Mouse (Mus musculus) MEL (cell line): ENCODE data around the gene Hsd3b7. TPM values are rescaled to one million over a fixed set of nuclear protein-coding genes. Genes with fewer than 3 reads are reported as not detected.

ENCODE experiments used
- DNase-seq: peaks from one replicate; pipeline ENCODE4 v3.0.0; 2011; ENCODE audit warnings: low read depth, low spot score
- H3K27ac ChIP-seq: 2 replicates; pipeline ENCODE4 v1.5.1; 2012; ENCODE audit warnings: low read depth, mild to moderate bottlenecking, control low read depth, low read length, moderate library complexity; ENCODE audit not compliant: control insufficient read depth
- H3K27me3 ChIP-seq, 2 experiments: fragments of 150-350 bp in 1 of 2; sonication (generic) in 1 of 2; 2 replicates each; pipeline ENCODE4 v1.6.1; 2012; ENCODE audit warnings: low read length in 2 of 2, mild to moderate bottlenecking in 2 of 2, improper control_type of control experiment in 1 of 2, moderate library complexity in 1 of 2; ENCODE audit not compliant: insufficient read depth in 2 of 2, control insufficient read depth in 1 of 2
- H3K36me3 ChIP-seq, 2 experiments: 2 replicates each; pipeline ENCODE4 v1.6.1; 2012 to 2014; ENCODE audit warnings: low read length in 2 of 2, improper control_type of control experiment in 1 of 2, inconsistent platforms in 1 of 2, mild to moderate bottlenecking in 1 of 2; ENCODE audit not compliant: insufficient read depth in 2 of 2, control insufficient read depth in 1 of 2
- H3K4me1 ChIP-seq, 2 experiments: fragments of 150-350 bp in 1 of 2; sonication (generic) in 1 of 2; 2 replicates each; pipeline ENCODE4 v1.6.1; 2012; ENCODE audit warnings: low read length in 2 of 2, improper control_type of control experiment in 1 of 2, mild to moderate bottlenecking in 1 of 2; ENCODE audit not compliant: insufficient read depth in 2 of 2, control insufficient read depth in 1 of 2
- H3K4me3 ChIP-seq, 2 experiments: fragments of 150-350 bp in 1 of 2; sonication (generic) in 1 of 2; 2 replicates each; pipeline ENCODE4 v1.5.1; 2012; ENCODE audit warnings: low read depth in 2 of 2, low read length in 2 of 2, mild to moderate bottlenecking in 2 of 2, moderate library complexity in 2 of 2, control low read depth in 1 of 2, improper control_type of control experiment in 1 of 2; ENCODE audit not compliant: control insufficient read depth in 1 of 2, insufficient read depth in 1 of 2
- H3K79me2 ChIP-seq: 2 replicates; pipeline ENCODE4 v1.6.1; 2012; ENCODE audit warnings: mild to moderate bottlenecking, low read length, moderate library complexity; ENCODE audit not compliant: control insufficient read depth, poor library complexity, insufficient read depth
- H3K9ac ChIP-seq: 2 replicates; pipeline ENCODE4 v1.6.1; 2012; ENCODE audit warnings: low read depth, mild to moderate bottlenecking, control low read depth, low read length, moderate library complexity; ENCODE audit not compliant: control insufficient read depth, poor library complexity, severe bottlenecking
- H3K9me3 ChIP-seq: fragments of 150-350 bp; sonication (generic); replicated peaks from 2 replicates; pipeline ENCODE4 v1.6.1; 2012; ENCODE audit warnings: mild to moderate bottlenecking, low read length, improper control_type of control experiment, moderate library complexity; ENCODE audit not compliant: insufficient read depth
- BHLHE40 ChIP-seq: IDR thresholded peaks from 2 replicates; pipeline ENCODE4 v1.6.1; 2012; ENCODE audit warnings: low read depth, mild to moderate bottlenecking, inconsistent platforms, low read length, improper control_type of control experiment, borderline replicate concordance
- CHD1 ChIP-seq: IDR thresholded peaks from 2 replicates; pipeline ENCODE4 v1.6.1; 2012; ENCODE audit warnings: low read depth, mild to moderate bottlenecking, inconsistent platforms, low read length, improper control_type of control experiment
- CHD2 ChIP-seq: IDR thresholded peaks from 2 replicates; pipeline ENCODE4 v1.6.1; 2011; ENCODE audit warnings: low read length, improper control_type of control experiment
- CTCF ChIP-seq, 3 experiments: IDR thresholded peaks in 2 of 3; conservative IDR thresholded peaks in 1 of 3; 2 replicates each; pipeline ENCODE4 v1.5.1; 2011 to 2012; ENCODE audit warnings: low read length in 3 of 3, low read depth in 2 of 3, mild to moderate bottlenecking in 2 of 3, improper control_type of control experiment in 1 of 3, inconsistent platforms in 1 of 3, mixed read lengths in 1 of 3, moderate library complexity in 1 of 3; ENCODE audit not compliant: control insufficient read depth in 1 of 3, insufficient read depth in 1 of 3, poor library complexity in 1 of 3, severe bottlenecking in 1 of 3
- ELF1 ChIP-seq: IDR thresholded peaks from 2 replicates; pipeline ENCODE4 v1.6.1; 2014; ENCODE audit warnings: low read depth, mild to moderate bottlenecking, inconsistent platforms, low read length, improper control_type of control experiment, moderate library complexity
- EP300 ChIP-seq, 2 experiments: IDR thresholded peaks; 2 replicates each; pipeline ENCODE4 v1.6.1; 2011; ENCODE audit warnings: improper control_type of control experiment in 2 of 2, low read length in 2 of 2, low read depth in 1 of 2, mild to moderate bottlenecking in 1 of 2
- ETS1 ChIP-seq: IDR thresholded peaks from 2 replicates; pipeline ENCODE4 v1.6.1; 2012; ENCODE audit warnings: low read depth, mild to moderate bottlenecking, inconsistent platforms, low read length, improper control_type of control experiment, moderate library complexity
- GATA1 ChIP-seq: IDR thresholded peaks from 2 replicates; pipeline ENCODE4 v1.6.1; 2011; ENCODE audit warnings: low read depth, low read length, improper control_type of control experiment
- HCFC1 ChIP-seq: IDR thresholded peaks from 2 replicates; pipeline ENCODE4 v1.6.1; 2012; ENCODE audit warnings: low read depth, mild to moderate bottlenecking, inconsistent platforms, low read length, improper control_type of control experiment, moderate library complexity
- KAT2A ChIP-seq: conservative IDR thresholded peaks from 2 replicates; pipeline ENCODE4 v1.6.1; 2012; ENCODE audit warnings: low read depth, low read length, improper control_type of control experiment, inconsistent platforms
- MAFK ChIP-seq: IDR thresholded peaks from 2 replicates; pipeline ENCODE4 v1.6.1; 2011; ENCODE audit warnings: low read depth, mild to moderate bottlenecking, low read length, improper control_type of control experiment, borderline replicate concordance
- MAX ChIP-seq: IDR thresholded peaks from 2 replicates; pipeline ENCODE4 v1.6.1; 2011; ENCODE audit warnings: low read length, improper control_type of control experiment
- MAZ ChIP-seq: IDR thresholded peaks from 2 replicates; pipeline ENCODE4 v1.6.1; 2012; ENCODE audit warnings: low read depth, mild to moderate bottlenecking, inconsistent platforms, low read length, improper control_type of control experiment
- MXI1 ChIP-seq: IDR thresholded peaks from 2 replicates; pipeline ENCODE4 v1.6.1; 2011; ENCODE audit warnings: mild to moderate bottlenecking, low read depth, low read length, improper control_type of control experiment
- MYB ChIP-seq: IDR thresholded peaks from 2 replicates; pipeline ENCODE4 v1.6.1; 2011; ENCODE audit warnings: mild to moderate bottlenecking, low read depth, low read length, improper control_type of control experiment
- MYC ChIP-seq: IDR thresholded peaks from 2 replicates; pipeline ENCODE4 v1.6.1; 2011; ENCODE audit warnings: low read depth, mild to moderate bottlenecking, low read length, improper control_type of control experiment, moderate library complexity
- NELFE ChIP-seq: IDR thresholded peaks from 2 replicates; pipeline ENCODE4 v1.6.1; 2011; ENCODE audit warnings: low read depth, low read length, improper control_type of control experiment
- POLR2AphosphoS2 ChIP-seq: IDR thresholded peaks from 2 replicates; pipeline ENCODE4 v1.6.1; 2011; ENCODE audit warnings: low read length, improper control_type of control experiment
- RCOR1 ChIP-seq: IDR thresholded peaks from 2 replicates; pipeline ENCODE4 v1.6.1; 2012; ENCODE audit warnings: low read depth, mild to moderate bottlenecking, inconsistent platforms, low read length, improper control_type of control experiment
- SIN3A ChIP-seq: IDR thresholded peaks from 2 replicates; pipeline ENCODE4 v1.6.1; 2012; ENCODE audit warnings: low read length, improper control_type of control experiment, inconsistent platforms
- SMC3 ChIP-seq: IDR thresholded peaks from 2 replicates; pipeline ENCODE4 v1.6.1; 2011; ENCODE audit warnings: low read depth, low read length, improper control_type of control experiment
- UBTF ChIP-seq: IDR thresholded peaks from 2 replicates; pipeline ENCODE4 v1.6.1; 2012; ENCODE audit warnings: low read depth, mild to moderate bottlenecking, inconsistent platforms, low read length, improper control_type of control experiment, moderate library complexity, borderline replicate concordance; ENCODE audit not compliant: insufficient read depth
- ZNF384 ChIP-seq: IDR thresholded peaks from 2 replicates; pipeline ENCODE4 v1.6.1; 2012; ENCODE audit warnings: low read depth, mild to moderate bottlenecking, inconsistent platforms, low read length, improper control_type of control experiment
- polyA plus RNA-seq, 2 experiments: library from polyadenylated mRNA; stranded (reverse) in 1 of 2; unstranded in 1 of 2; fragments of >175 nt in 1 of 2; fragments of >200 nt in 1 of 2; gene quantifications; 2 replicates each; pipeline versions ENCODE4 v1.2.1 to v1.2.4; 2012; ENCODE audit warnings: low replicate concordance in 2 of 2, low read depth in 1 of 2; ENCODE audit not compliant: insufficient read length in 2 of 2, insufficient read depth in 1 of 2, missing spikeins in 1 of 2
- total RNA-seq: library from RNA; depleted of rRNA; stranded (reverse); fragments of 300-350 nt; gene quantifications from 2 replicates; pipeline ENCODE4 v1.2.3, GENCODE M21; 2012

Hsd3b7 gene
- total and polyA plus RNA-seq, 3 experiments = 0.75 to 1.4 TPM; not detected in 1

DNA sequence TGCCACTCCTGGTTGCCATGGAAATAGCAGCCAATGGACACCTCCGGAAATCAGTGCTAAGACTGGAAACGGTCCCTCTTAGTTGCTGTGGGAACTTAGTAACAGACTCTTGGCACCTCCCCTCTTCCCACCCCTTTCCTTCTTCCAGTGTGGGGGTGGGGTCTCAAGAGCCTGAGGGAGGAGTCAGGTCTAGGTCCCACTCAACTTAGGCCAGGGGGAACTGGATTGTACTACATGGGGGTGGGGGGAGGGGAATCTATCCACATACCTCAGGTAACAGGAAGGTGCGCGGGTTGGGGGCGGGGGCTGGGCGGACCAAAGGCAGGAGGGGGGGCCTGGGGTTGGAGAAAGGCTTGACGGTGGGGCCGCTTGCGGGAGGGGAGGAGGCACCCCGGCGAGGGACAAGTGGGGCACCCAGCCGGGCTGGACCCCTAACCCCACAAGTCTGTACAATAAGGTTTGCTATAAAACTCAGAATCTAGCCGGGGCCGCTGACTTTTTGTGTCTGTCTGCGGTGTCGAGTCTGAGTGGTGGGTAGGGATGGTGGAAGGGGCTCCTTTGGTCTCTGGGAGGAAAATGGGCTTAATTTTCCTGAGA is 31.3 kb upstream of the Hsd3b7 start:
- Histone ChIP-seq H3K4me3 (peak overlapping the region; percentile 82 to 93), H3K9ac (peak overlapping the region; percentile 98), H3K9me3 (no peaks in the 10 kb centered on the region), H3K27me3 (no peaks in the 10 kb centered on the region), H3K4me1 (peaks cover 5 to 32% of the 10 kb centered on the region in 2 experiments; a peak in 3 of 4 replicates), H3K36me3 (peaks cover 0 to 27% of the 10 kb centered on the region in 2 experiments; a peak in 2 of 4 replicates), H3K79me2 (peaks cover 24% of the 10 kb centered on the region), H3K27ac (peak overlapping the region; percentile 93)
- peak; percentile 98 for DNase-seq
- TF ChIP-seq MYC (no peak), UBTF (no peak), ELF1 (peak; percentile 79), ZNF384 (no peak), RCOR1 (peak; percentile 69), BHLHE40 (0 out of 2 replicates have a peak, but pooled peaks have one; percentile 29), SIN3A (no peak; the same call in 1 of the 2 replicates), EP300 (IDR thresholded peaks at IDR 0.05; ENCODE audit: low read depth in 1 of 2, low read length in 2 of 2) (peak in 1 of 2 experiments; percentile 33; a peak in 1 of 4 replicates), ETS1 (peak; percentile 41; the same call in 1 of the 2 replicates), POLR2AphosphoS2 (no peak), MYB (0 out of 2 replicates have a peak, but pooled peaks have one; percentile 18), SMC3 (no peak), CHD1 (peak; percentile 11; the same call in 1 of the 2 replicates), HCFC1 (peak; percentile 61; the same call in 1 of the 2 replicates), KAT2A (no peak), MAZ (peak; percentile 43; the same call in 1 of the 2 replicates), MAX (no peak), CHD2 (no peak; the same call in 1 of the 2 replicates), MXI1 (peak; percentile 1; the same call in 1 of the 2 replicates), MAFK (no peak), GATA1 (no peak), CTCF (IDR thresholded peaks at IDR 0.05 in 2 of 3, conservative IDR thresholded peaks at IDR 0.05 in 1 of 3; ENCODE audit: control insufficient read depth in 1 of 3, insufficient read depth in 1 of 3, low read depth in 2 of 3, low read length in 3 of 3, poor library complexity in 1 of 3, severe bottlenecking in 1 of 3) (no peak), NELFE (peak; percentile 24; the same call in 1 of the 2 replicates)
